8 mouse cellular contexts compared by ENCODE assay signal in genomic region chr7:80404101-80404894, GRCm38 (mm10). TPM values are rescaled to one million over a fixed set of nuclear protein-coding genes. Genes with fewer than 3 reads are reported as not detected.
DNase-seq lines count a peak whose midpoint lies in the region; ATAC-seq and TF ChIP-seq lines count a peak whose summit lies in the region.
"Had no signal": no experiment of that assay in that cellular context is flagged by ENCODE, and none has a peak within 500 bp of the region (broad histone marks: within the 10 kb centered on the region; RNA-seq: fewer than 3 reads in every experiment).

No protein-coding gene starts in this region.

- peaks cover 87% of the 10 kb centered on the region for H3K27me3 ChIP-seq in liver, embryonic 15.5 days
- H3K27me3 ChIP-seq in liver, embryonic 12.5 days (replicated peaks): peaks cover 88% of the 10 kb centered on the region
- no peaks in the 10 kb centered on the region for H3K27me3 ChIP-seq in heart, postnatal 0 days (ENCODE audit: control insufficient read depth, insufficient read depth, low read length)
- no peaks in the 10 kb centered on the region for H3K27me3 ChIP-seq in small intestine, adult 2 months (ENCODE audit: control insufficient read depth, insufficient read depth, low read length)
- H3K27me3 ChIP-seq in hindbrain, postnatal 0 days (ENCODE audit: insufficient read depth, low read length): no peaks in the 10 kb centered on the region

- 11% methylated on average over 7 of the region's 7 CpGs for WGBS in liver, embryonic 15.5 days (ENCODE audit: insufficient replicate concordance)
- WGBS in liver, embryonic 12.5 days (ENCODE audit: insufficient replicate concordance): 11% methylated on average over 7 of the region's 7 CpGs
- 64% methylated on average over 7 of the region's 7 CpGs for WGBS in heart, postnatal 0 days
- 70% methylated on average over 7 of the region's 7 CpGs for WGBS in small intestine, adult 2 months
- 60% methylated on average over 7 of the region's 7 CpGs for WGBS in hindbrain, postnatal 0 days

- no peak overlapping the region for H3K4me3 ChIP-seq in liver, embryonic 15.5 days (replicated peaks)
- H3K4me3 ChIP-seq in liver, embryonic 12.5 days: no peak overlapping the region
- H3K4me3 ChIP-seq in heart, postnatal 0 days (ENCODE audit: low read depth, low read length): no peak overlapping the region
- H3K4me3 ChIP-seq in small intestine, adult 2 months (ENCODE audit: low read depth, low read length): peak overlapping the region; percentile 12; the same call in 1 of the 2 replicates
- no peak overlapping the region for H3K4me3 ChIP-seq in hindbrain, postnatal 0 days (ENCODE audit: low read length)
- H3K4me3 ChIP-seq: embryonic facial prominence, embryonic 12.5 days had no signal

- H3K9me3 ChIP-seq in liver, embryonic 15.5 days (replicated peaks): no peaks in the 10 kb centered on the region
- H3K9me3 ChIP-seq in liver, embryonic 12.5 days (replicated peaks): no peaks in the 10 kb centered on the region
- H3K9me3 ChIP-seq in heart, postnatal 0 days (replicated peaks; ENCODE audit: control insufficient read depth, low read length): no peaks in the 10 kb centered on the region
- no peaks in the 10 kb centered on the region for H3K9me3 ChIP-seq in hindbrain, postnatal 0 days (ENCODE audit: low read length)
- H3K9me3 ChIP-seq: embryonic facial prominence, embryonic 12.5 days had no signal

- peak; percentile 61 for DNase-seq in T-cell, adult 2 months (ENCODE audit: low spot score)
- DNase-seq in heart, postnatal 0 days (ENCODE audit: low spot score): peak; percentile 51
- DNase-seq in hindbrain, postnatal 0 days (ENCODE audit: low spot score): no peak
- DNase-seq in kidney, postnatal 14 days: no peak

- no peaks in the 10 kb centered on the region for H3K36me3 ChIP-seq in liver, embryonic 15.5 days (replicated peaks)
- H3K36me3 ChIP-seq in liver, embryonic 12.5 days: no peaks in the 10 kb centered on the region
- no peaks in the 10 kb centered on the region for H3K36me3 ChIP-seq in heart, postnatal 0 days (replicated peaks; ENCODE audit: control insufficient read depth, insufficient read depth, low read length)
- no peaks in the 10 kb centered on the region for H3K36me3 ChIP-seq in small intestine, adult 2 months (ENCODE audit: control insufficient read depth, insufficient read depth, low read length)
- no peaks in the 10 kb centered on the region for H3K36me3 ChIP-seq in hindbrain, postnatal 0 days (ENCODE audit: insufficient read depth, low read length)
- H3K36me3 ChIP-seq: embryonic facial prominence, embryonic 12.5 days had no signal

- no peak overlapping the region for H3K9ac ChIP-seq in liver, embryonic 15.5 days
- no peak overlapping the region for H3K9ac ChIP-seq in liver, embryonic 12.5 days
- H3K9ac ChIP-seq in heart, postnatal 0 days (replicated peaks; ENCODE audit: low read depth, low read length): no peak overlapping the region
- H3K9ac ChIP-seq in hindbrain, postnatal 0 days (replicated peaks; ENCODE audit: low read length): no peak overlapping the region
- H3K9ac ChIP-seq: embryonic facial prominence, embryonic 12.5 days had no signal

- H3K4me2 ChIP-seq in liver, embryonic 15.5 days: peak overlapping the region; percentile 1; the same call in 1 of the 2 replicates
- H3K4me2 ChIP-seq in liver, embryonic 12.5 days: no peak overlapping the region
- no peak overlapping the region for H3K4me2 ChIP-seq in heart, postnatal 0 days (ENCODE audit: low read depth, low read length)
- H3K4me2 ChIP-seq in hindbrain, postnatal 0 days (ENCODE audit: low read depth, low read length): no peak overlapping the region

- no peak for ATAC-seq in liver, embryonic 15.5 days (ENCODE audit: insufficient read depth)
- ATAC-seq in liver, embryonic 12.5 days: no peak
- ATAC-seq in heart, postnatal 0 days (ENCODE audit: insufficient read depth, low read depth): no peak
- no peak for ATAC-seq in hindbrain, postnatal 0 days

- TF ChIP-seq POLR2A in small intestine, adult 2 months (IDR thresholded peaks at IDR 0.05; ENCODE audit: low read depth, low read length): no peak

- peaks cover 45% of the 10 kb centered on the region for H3K4me1 ChIP-seq in liver, embryonic 15.5 days (replicated peaks)
- H3K4me1 ChIP-seq in liver, embryonic 12.5 days: peaks cover 42% of the 10 kb centered on the region
- H3K4me1 ChIP-seq in heart, postnatal 0 days (ENCODE audit: control insufficient read depth, insufficient read depth): peaks cover 23% of the 10 kb centered on the region; the same call in 1 of the 2 replicates
- H3K4me1 ChIP-seq in small intestine, adult 2 months (ENCODE audit: control insufficient read depth, insufficient read depth, insufficient read length, low read length): peaks cover 15% of the 10 kb centered on the region
- peaks cover 18% of the 10 kb centered on the region for H3K4me1 ChIP-seq in hindbrain, postnatal 0 days (ENCODE audit: insufficient read depth, low read length)

- TF ChIP-seq CTCF in heart, postnatal 0 days (IDR thresholded peaks at IDR 0.05; ENCODE audit: low read depth): no peak
- TF ChIP-seq CTCF in small intestine, adult 2 months (IDR thresholded peaks at IDR 0.05; ENCODE audit: extremely low read depth, insufficient read length, insufficient replicate concordance, low read depth, low read length): no peak
- TF ChIP-seq CTCF in hindbrain, postnatal 0 days (IDR thresholded peaks at IDR 0.05; ENCODE audit: low read depth): no peak

- 0 out of 2 replicates have a peak overlapping the region, but pooled peaks have one; percentile 79 for H3K27ac ChIP-seq in liver, embryonic 15.5 days (replicated peaks)
- H3K27ac ChIP-seq in liver, embryonic 12.5 days: no peak overlapping the region
- H3K27ac ChIP-seq in heart, postnatal 0 days (ENCODE audit: low read depth): peak overlapping the region; percentile 98
- H3K27ac ChIP-seq in small intestine, adult 2 months (ENCODE audit: insufficient read depth, low read depth, low read length): no peak overlapping the region
- no peak overlapping the region for H3K27ac ChIP-seq in hindbrain, postnatal 0 days
- H3K27ac ChIP-seq: embryonic facial prominence, embryonic 12.5 days had no signal

- no peak for TF ChIP-seq EP300 in heart, postnatal 0 days (IDR thresholded peaks at IDR 0.05; ENCODE audit: low read depth)

RNA-seq across cellular contexts. Expression of gene Furin, which starts 0.9 kb away (rescaled TPM):
- 8.0 and 9.8 TPM in 2 replicates for polyA plus RNA-seq in liver, embryonic 15.5 days (2015; fragmentation: Nextera tagmentation; extraction: Ambion mirVana)
- polyA plus RNA-seq in liver, embryonic 12.5 days (2016; fragmentation: Nextera tagmentation; extraction: Ambion mirVana): 5.6 and 5.9 TPM in 2 replicates
- total RNA-seq in heart, postnatal 0 days (2014; rRNA removed; ENCODE audit: low replicate concordance): 67.6 and 79.0 TPM in 2 replicates
- polyA plus RNA-seq in heart, postnatal 0 days (2015; fragmentation: Nextera tagmentation; extraction: Ambion mirVana): 16.9 and 18.9 TPM in 2 replicates
- polyA plus RNA-seq in small intestine, adult 2 months (2012; rRNA removed): 75.2 and 117 TPM in 2 replicates
- total RNA-seq in hindbrain, postnatal 0 days (2014; rRNA removed): 25.4 and 25.9 TPM in 2 replicates
- polyA plus RNA-seq in hindbrain, postnatal 0 days (2015; fragmentation: Nextera tagmentation; extraction: Ambion mirVana): 6.6 and 6.8 TPM in 2 replicates

RNA-seq across cellular contexts. Expression of gene Fes, which starts 16.6 kb away (rescaled TPM):
- 16.6 and 19.2 TPM in 2 replicates for polyA plus RNA-seq in liver, embryonic 15.5 days (2015; fragmentation: Nextera tagmentation; extraction: Ambion mirVana)
- 10.3 and 11.4 TPM in 2 replicates for polyA plus RNA-seq in liver, embryonic 12.5 days (2016; fragmentation: Nextera tagmentation; extraction: Ambion mirVana)
- 13.5 and 23.1 TPM in 2 replicates for total RNA-seq in heart, postnatal 0 days (2014; rRNA removed; ENCODE audit: low replicate concordance)
- 9.2 and 9.7 TPM in 2 replicates for polyA plus RNA-seq in heart, postnatal 0 days (2015; fragmentation: Nextera tagmentation; extraction: Ambion mirVana)
- 15.2 and 16.6 TPM in 2 replicates for polyA plus RNA-seq in small intestine, adult 2 months (2012; rRNA removed)
- 10.3 and 16.1 TPM in 2 replicates for total RNA-seq in hindbrain, postnatal 0 days (2014; rRNA removed)
- polyA plus RNA-seq in hindbrain, postnatal 0 days (2015; fragmentation: Nextera tagmentation; extraction: Ambion mirVana): 4.9 and 5.6 TPM in 2 replicates

RNA-seq across cellular contexts. Expression of gene Man2a2, which starts 33.1 kb away (rescaled TPM):
- polyA plus RNA-seq in liver, embryonic 15.5 days (2015; fragmentation: Nextera tagmentation; extraction: Ambion mirVana): 2.5 and 3.6 TPM in 2 replicates
- polyA plus RNA-seq in liver, embryonic 12.5 days (2016; fragmentation: Nextera tagmentation; extraction: Ambion mirVana): 5.8 and 6.5 TPM in 2 replicates
- total RNA-seq in heart, postnatal 0 days (2014; rRNA removed; ENCODE audit: low replicate concordance): 30.2 and 55.2 TPM in 2 replicates
- 7.2 and 7.7 TPM in 2 replicates for polyA plus RNA-seq in heart, postnatal 0 days (2015; fragmentation: Nextera tagmentation; extraction: Ambion mirVana)
- polyA plus RNA-seq in small intestine, adult 2 months (2012; rRNA removed): 16.8 and 30.2 TPM in 2 replicates
- total RNA-seq in hindbrain, postnatal 0 days (2014; rRNA removed): 55.5 and 61.3 TPM in 2 replicates
- polyA plus RNA-seq in hindbrain, postnatal 0 days (2015; fragmentation: Nextera tagmentation; extraction: Ambion mirVana): 14.2 and 15.7 TPM in 2 replicates

Comparison
In these comparisons a context has a peak if more than half of its experiments do, and no peak if none do; other contexts are left out.
1. H3K27ac ChIP-seq: peak in liver, embryonic 15.5 days (single experiment) and heart, postnatal 0 days (single experiment); none in liver, embryonic 12.5 days (single experiment), small intestine, adult 2 months (single experiment) and hindbrain, postnatal 0 days (single experiment).
2. DNase-seq: peak in T-cell, adult 2 months (single experiment) and heart, postnatal 0 days (single experiment); none in hindbrain, postnatal 0 days (single experiment) and kidney, postnatal 14 days (single experiment).